Mouse (Mus musculus): ENCODE data around the gene Gm28374.

DNA sequence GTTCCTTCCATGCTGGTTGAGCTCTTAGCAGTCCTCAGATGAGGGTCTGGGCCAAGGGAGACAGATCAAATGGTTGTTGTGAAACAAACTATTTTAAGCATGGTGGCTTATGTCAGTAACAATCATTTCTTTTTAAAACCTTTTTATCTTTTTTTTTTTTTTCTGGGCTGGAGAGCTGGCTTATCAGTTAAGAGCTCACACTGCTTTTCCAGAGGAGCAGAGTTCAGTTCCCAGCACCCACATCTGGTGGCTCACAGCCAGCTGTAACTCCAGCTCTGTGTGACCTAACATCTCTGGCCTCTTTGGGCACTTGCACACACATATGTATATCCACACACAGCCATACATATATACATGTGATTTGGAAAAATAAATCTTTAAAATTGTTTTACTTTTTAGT, 44.4 kb downstream of the Gm28374 start:
- TF ChIP-seq MYOG (IDR thresholded peaks at IDR 0.05; ENCODE audit: control insufficient read depth in 1 of 3, insufficient read depth in 1 of 3, insufficient read length in 2 of 3, low read depth in 2 of 3): no peak
- no peak for TF ChIP-seq E2F4 (IDR thresholded peaks at IDR 0.05; ENCODE audit: insufficient read depth)
- no peak for TF ChIP-seq TCF12 (IDR thresholded peaks at IDR 0.05; ENCODE audit: insufficient read depth, poor library complexity, severe bottlenecking)
- no peak for TF ChIP-seq POLR2AphosphoS2 (IDR thresholded peaks at IDR 0.05; ENCODE audit: insufficient read length, low read depth)
- TF ChIP-seq POLR2A (IDR thresholded peaks at IDR 0.05; ENCODE audit: insufficient read length, low read depth): no peak
- TF ChIP-seq TCF3 (IDR thresholded peaks at IDR 0.05; ENCODE audit: insufficient read length, low read depth): no peak
- TF ChIP-seq MAX (IDR thresholded peaks at IDR 0.05; ENCODE audit: low read depth): no peak
- no peak for TF ChIP-seq CEBPB (IDR thresholded peaks at IDR 0.05; ENCODE audit: insufficient read depth, poor library complexity, severe bottlenecking)
- TF ChIP-seq SRF (IDR thresholded peaks at IDR 0.05; ENCODE audit: control insufficient read depth, insufficient read length, low read depth): no peak
- TF ChIP-seq MYOD1 (IDR thresholded peaks at IDR 0.05; ENCODE audit: control insufficient read depth in 1 of 3, insufficient read length in 2 of 3, low read depth in 2 of 3): no peak
- TF ChIP-seq USF1 (IDR thresholded peaks at IDR 0.05; ENCODE audit: low read depth): no peak

Data from myocyte (in vitro differentiated cells).